Mouse (Mus musculus): ENCODE results near the gene Angptl2.

Gene Angptl2

DNA sequence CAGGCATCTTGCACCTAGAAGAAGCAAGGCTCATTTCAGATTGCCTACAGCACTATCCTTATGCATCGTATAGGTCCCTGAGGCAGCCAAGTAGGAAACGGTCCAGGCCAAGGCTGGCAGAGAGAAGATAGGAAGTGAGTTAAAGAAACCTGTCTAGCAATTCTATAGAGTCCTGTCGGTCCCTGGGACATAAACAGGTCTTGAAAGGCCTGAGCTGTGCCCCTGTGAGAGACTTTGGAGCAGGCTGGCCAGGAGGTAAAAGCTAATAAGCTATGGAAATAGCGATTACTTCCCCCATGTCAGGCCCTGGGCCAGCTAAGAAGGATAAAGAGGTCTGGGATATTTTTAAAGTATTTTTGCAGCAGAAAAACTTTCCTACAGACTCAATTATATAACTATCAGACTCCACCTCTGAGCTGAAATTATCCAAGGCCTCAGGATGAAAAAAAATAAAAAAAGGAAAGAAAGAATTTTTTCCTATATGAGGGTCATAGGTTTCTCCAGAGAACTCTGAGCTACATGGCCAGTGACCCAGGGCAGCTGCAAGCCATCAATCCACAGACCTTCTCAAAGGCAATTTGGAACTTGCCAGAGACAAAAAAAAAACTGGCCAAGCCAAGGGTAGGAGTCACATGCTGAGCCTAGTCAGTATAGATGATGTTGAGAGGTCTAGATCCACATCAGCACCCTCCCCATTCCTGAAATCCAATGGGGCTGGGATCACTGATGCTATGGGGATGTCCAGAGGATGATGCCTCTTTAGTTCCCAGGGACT lies 57.0 kb downstream of the Angptl2 start:
- no peak for DNase-seq

DNA sequence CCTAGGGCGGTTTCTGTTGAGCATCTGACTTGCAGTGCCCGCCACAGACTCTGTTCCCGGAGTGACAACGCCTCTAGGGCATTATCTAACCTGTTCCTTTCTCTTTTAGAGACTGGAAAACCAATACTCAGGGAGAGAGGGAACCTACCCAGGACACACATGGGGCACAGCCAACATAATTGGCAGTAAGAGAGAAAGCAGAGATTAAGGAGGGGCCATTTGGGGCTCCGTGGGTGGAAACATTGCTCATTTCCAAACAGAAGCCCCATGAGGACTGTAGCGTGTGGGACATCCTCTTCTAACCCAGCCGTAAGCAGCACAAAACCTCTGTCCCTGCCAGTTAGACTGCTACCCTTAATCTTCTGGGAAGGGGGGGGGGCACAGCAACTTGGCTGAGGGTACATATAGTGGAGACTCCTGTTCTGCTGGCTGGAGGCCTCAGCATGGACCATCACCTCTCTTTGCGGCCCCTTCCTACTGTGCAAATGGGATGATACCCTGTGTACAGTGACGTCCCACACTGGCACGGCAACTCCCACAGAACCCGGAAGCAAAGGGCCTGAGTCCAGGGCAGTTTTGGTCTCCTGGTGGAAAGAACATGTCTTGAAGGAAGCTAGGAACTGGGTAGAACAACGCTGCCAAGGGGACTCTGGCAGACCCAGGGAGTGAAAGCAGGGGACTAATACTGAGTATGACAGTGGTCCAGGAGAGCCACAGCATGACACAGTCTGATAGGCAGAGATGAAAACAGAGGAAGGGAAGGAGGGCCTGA lies 59.0 kb downstream of the Angptl2 start:
- DNase-seq: no peak

DNA sequence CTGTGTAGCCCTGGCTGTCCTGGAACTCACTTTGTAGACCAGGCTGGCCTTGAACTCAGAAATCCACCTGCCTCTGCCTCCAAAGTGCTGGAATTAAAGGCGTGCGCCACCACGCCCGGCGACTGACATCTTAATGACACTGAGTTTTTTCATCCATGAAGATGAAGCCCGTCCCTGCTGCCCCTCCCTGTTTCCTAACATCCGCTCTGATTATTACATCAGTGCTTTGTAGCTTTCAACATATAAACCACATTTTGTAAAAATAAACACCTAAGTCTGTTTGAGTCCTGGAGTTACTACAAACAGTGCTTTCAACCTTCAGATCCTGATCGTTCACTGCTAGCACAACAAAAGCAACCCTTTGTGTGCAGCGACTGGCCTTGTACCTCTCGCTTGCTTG lies 63.9 kb downstream of the Angptl2 start:
- DNase-seq: no peak

DNA sequence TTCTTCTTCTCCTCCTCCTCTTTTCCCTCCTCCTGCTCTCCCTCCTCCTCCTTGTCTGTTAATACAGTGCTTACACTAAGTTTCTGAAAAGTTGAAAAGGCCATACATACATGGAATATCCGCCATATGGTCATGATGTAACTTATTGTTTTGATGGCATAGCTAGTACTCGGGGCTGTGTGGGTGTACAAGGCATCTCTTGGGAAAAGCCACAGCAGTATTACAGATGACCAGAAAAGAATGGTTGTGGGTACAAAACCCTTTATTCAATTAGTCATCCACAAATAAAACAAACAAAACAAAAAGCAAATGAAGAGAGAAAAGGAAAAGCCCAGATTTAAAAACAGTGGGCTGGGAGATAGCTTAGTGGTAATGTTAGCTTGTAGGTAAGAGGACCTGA lies 64.7 kb downstream of the Angptl2 start:
- no peak for DNase-seq

DNA sequence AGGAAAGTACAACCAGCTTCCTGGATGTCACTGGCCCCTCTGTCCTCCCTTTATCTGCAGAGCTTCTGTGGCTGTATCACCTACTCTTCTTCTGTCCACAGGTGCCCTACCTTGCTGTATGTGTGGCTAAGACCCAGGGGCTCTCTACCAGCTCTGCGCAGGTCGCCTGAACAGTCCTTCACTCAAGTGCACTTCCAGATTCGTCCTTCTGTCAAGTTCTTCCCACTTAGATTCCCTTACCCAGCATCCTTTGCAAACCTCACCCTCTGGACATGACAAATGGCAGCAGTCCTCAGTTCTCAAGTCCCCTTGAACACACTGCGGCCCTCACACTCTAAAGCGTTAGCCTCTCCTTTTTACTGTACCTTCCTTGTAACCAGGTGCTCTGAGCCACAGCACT lies 65.9 kb downstream of the Angptl2 start:
- DNase-seq: no peak

DNA sequence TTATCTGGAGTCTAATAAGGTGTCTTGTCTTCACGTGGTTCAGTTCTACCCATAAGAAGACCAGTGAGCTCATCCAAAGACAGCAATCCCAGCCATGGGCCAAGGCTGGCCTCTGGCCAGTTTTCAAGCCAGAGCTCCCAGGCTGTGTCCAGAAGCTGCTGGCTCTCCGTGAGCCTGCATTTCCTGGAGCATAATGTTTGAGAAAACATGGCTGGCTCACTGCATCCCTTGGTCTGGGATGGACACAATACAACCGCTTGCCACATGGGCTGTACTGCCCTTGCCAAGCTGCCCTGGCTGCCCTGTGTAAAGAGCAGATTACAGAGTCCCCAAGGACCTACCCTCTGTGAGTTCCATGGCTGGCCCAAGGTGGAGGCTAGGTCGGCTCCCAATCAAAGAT lies 67.0 kb downstream of the Angptl2 start:
- DNase-seq: peak; percentile 59

DNA sequence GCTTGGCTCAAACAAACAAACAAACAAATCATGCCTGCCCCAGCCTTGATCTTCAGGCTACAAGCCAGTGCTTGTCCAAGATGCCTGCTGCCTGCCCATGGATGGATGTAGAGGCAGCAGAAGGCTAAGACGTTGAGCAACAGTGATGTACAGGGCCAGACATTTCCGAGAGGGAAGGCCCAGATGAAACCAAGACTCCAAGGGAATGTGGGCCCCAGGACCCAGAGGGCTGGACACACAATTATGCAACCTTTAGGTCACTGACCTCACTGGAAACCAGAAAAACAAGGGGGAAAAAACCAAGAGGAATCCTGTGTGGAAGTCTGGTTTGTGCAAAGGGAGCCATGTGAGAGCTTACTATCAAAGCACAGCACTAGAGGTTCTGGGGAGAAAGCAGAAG lies 67.8 kb downstream of the Angptl2 start:
- no peak for DNase-seq

DNA sequence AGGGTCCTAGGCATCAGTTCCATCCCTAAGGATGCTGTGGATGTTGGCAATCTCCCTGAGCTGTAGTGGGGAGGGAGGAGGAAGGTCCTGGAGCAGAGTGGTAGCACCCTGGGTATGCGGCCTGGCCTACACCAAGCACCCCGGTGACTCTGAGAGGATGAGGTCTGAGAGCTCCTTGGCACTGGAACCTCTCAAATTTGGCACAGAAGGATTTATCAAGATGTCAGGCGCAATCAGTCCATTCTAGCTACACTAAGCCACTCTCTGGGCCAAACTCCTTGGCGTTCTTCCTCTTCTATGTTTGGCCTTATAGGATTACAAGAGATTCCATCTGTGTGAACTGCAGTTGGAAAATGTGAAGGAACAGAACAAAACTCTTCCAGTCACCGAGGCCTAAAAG lies 73.0 kb downstream of the Angptl2 start:
- no peak for DNase-seq

DNA sequence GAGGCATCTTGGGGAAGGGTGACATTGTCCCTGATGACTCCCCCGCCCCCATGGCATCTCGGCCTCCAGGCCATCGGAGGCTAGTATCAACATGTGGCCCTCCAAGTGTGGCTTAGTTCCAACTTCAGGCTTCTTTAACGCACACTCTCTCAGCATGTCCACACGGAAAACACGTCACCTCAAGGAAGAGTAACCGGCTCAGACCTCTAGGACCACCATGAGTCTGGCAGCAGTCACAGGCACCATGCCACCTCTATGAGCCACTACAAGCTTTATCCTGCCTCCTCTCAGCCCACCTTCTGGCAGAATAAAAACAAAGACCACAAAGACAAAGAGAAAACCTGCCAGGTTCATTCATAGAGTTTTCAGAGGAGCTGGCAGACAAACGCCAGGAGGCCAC lies 74.6 kb downstream of the Angptl2 start:
- no peak for DNase-seq

DNA sequence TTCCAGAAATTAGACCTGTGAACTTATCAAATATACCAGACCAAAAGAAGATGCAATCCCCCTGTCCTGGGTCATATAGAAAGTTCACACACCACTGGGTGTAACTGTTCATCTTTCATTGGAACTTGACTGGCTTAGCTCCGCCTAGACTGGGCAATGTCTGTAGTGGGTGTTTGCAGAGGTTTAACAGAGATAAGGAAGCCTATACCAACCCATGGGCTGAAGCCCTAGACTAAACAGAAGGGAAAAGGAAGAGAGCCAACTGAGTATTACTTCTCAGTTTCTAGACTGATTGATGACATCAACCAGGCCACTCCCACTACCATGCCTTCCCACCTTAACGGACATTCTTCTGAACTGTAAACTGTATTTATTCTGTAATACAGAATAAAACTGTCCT lies 76.2 kb downstream of the Angptl2 start:
- no peak for DNase-seq

DNA sequence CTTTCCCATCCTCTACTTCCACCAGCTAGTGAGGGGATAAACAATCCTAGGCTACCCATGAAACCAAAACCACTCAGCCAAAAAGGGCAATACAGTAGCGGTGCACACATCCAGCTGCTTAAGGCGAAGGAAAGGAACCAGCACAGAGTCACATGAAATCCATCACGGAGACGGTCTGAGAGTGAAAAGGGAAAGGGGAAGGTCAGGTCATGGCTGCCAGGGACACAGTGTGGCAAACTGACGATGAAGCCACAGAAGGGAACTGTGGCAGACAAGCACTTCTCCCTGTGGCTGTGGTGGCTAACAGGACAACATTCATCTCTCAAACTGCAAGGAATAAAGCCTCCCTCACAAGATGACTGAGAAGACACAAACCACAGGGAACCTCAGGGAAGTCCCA lies 79.2 kb downstream of the Angptl2 start:
- DNase-seq: no peak
